Mouse (Mus musculus): ENCODE data around the gene Dohh. TPM values are rescaled to one million over a fixed set of nuclear protein-coding genes. Genes with fewer than 3 reads are reported as not detected.

The Dohh gene
- polyA plus RNA-seq, 1 experiment: 96.3 TPM

DNA sequence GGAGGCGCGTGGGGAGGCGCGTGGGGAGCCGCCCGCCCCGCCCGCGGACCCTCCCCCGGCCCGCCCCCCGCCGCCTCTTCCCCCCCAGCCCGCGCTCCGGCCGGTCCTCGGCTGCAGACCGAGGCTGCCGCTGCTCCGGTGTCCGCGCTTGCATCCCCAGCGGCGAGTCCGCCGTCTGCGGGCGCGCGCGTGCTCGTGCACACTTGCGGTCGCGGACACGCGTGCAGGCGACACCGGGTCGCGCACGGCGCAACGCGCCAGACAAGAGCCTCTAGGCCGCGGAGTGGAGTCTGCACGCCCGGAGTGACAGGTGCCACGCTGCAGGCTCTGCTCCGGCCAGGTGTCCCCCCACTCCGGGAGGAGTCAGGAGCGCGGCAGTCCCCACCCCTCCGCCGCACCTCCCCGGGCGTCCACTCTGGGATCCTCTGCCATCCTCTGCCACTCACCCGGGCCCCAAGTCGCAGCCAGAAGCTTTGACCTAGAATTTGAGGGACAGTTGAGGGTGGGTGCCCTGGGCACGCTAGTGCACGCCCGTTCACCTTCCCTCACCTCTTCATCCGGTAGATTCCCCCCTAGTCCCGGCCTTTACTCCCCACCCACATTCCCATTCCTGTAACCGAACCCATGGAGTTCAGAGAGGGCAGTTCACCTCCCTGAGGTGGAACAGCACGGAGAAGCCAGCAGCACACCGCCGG lies 46.8 kb downstream of the Dohh start:
- DNase-seq (ENCODE audit: low read depth): no peak

GRCm38 (mm10) chr10:81431526-81432168 lies 47.4 kb downstream of the Dohh start:
- no peak for DNase-seq (ENCODE audit: low read depth)

DNA sequence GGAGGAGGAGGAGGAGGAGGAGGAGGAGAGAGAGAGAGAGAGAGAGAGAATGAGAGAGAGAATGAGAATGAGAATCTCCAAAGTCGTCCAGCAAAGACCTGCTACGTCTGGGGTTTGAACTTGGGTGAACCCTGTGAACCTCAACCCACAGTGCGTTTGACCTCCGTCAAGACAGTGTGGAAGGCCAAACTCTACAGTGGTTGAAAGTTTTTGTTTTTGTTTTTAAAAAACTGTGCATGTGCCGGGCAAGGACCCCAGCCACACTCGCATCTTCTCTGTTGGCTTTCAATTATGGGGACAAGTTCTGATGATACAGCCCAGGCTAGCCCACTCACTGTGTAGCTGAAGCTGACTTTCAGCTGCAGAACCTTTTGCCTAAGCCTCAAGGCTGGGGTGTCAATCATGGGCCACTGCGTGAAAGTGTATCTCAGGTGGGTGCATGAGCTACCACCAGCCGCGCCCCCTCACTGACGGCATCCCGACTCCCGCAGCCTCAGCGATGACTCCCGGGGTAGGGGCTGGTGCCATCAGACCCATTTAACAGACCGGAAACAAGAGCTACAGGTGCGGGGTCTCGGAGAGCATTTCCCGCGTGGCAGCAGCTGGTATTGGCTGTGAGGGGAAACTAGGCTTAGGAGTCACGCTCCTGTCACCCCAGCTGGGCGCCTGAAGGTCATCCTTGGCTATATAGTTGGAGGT lies 48.1 kb downstream of the Dohh start:
- DNase-seq (ENCODE audit: low read depth): no peak

DNA sequence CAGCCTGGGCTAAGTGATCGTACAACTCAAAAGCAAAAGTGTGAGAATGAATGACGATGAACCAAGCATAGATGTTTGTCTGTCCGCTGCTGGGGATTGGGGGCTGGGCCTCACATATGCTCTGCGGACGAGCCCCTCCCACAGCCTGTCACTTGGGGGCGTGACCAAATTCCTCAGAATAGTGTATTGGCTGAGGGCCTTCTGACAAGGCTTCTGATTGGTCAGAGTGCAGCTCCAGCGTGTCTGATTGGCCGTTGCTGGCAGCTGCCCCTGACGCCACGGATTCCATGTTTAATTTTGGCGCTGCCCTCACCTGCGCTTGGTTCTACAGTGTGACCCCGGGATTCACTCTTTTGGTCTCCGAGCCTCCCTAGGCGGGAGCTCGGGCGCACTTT lies 48.6 kb downstream of the Dohh start:
- DNase-seq (ENCODE audit: low read depth): no peak

GRCm38 (mm10) chr10:81433541-81434289 lies 49.5 kb downstream of the Dohh start:
- no peak for DNase-seq (ENCODE audit: low read depth)

- no peak for DNase-seq (ENCODE audit: low read depth)
Observed at GRCm38 (mm10) chr10:81434361-81435263, 50.4 kb downstream of the Dohh start.

DNA sequence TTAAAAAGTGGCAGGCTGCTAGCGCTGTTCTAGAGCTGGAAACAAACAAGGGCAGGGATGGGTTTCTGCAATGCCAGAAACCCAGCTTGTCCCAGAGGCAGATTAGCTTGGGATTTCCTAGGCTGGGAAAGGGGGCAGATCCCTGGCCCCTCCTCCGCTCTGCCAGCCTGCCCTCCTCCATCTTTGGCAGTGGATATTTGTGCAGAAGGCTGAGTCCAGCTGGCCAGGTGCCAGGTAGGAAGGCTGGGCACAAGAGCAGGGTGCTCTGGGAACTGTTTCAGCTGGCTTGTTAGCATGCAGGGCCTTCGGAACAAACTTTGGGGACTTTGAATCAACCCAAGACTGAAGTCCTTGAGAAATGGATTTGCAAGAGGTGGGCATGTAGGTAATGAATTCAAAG lies 51.2 kb downstream of the Dohh start:
- no peak for DNase-seq (ENCODE audit: low read depth)

Other genes with a start within 250 kb of the Dohh start
- 30.0 and 49.1 TPM in 2 replicates for gene Zbtb7a, start 249.2 kb upstream of the Dohh start, polyA plus RNA-seq (2012; rRNA removed)
- 31.5 and 32.8 TPM in 2 replicates for gene Pias4, start 216.5 kb upstream of the Dohh start, polyA plus RNA-seq (2012; rRNA removed)
- gene Eef2, start 207.8 kb upstream of the Dohh start, polyA plus RNA-seq (2012; rRNA removed): 1,971 and 2,241 TPM in 2 replicates
- gene Dapk3, start 201.4 kb upstream of the Dohh start, polyA plus RNA-seq (2012; rRNA removed): 76.3 and 81.7 TPM in 2 replicates
- not detected in 2 replicates for gene 4930442H23Rik, start 200.6 kb upstream of the Dohh start, polyA plus RNA-seq (2012; rRNA removed)
- not detected in 2 replicates for gene Nmrk2, start 182.4 kb upstream of the Dohh start, polyA plus RNA-seq (2012; rRNA removed)
- 0.03 TPM in 1 of 2 replicates, not detected in the other for gene Atcay, start 153.6 kb upstream of the Dohh start, polyA plus RNA-seq (2012; rRNA removed)
- gene Zfr2, start 151.3 kb upstream of the Dohh start, polyA plus RNA-seq (2012; rRNA removed): 17.9 and 20.9 TPM in 2 replicates
- 3.1 and 4.7 TPM in 2 replicates for gene Matk, start 131.5 kb upstream of the Dohh start, polyA plus RNA-seq (2012; rRNA removed)
- 65.7 and 72.8 TPM in 2 replicates for gene Mrpl54, start 117.5 kb upstream of the Dohh start, polyA plus RNA-seq (2012; rRNA removed)
- 61.1 and 77.4 TPM in 2 replicates for gene Apba3, start 117.5 kb upstream of the Dohh start, polyA plus RNA-seq (2012; rRNA removed)
- gene Tjp3, start 92.8 kb upstream of the Dohh start, polyA plus RNA-seq (2012; rRNA removed): 21.4 and 29.9 TPM in 2 replicates
- gene Pip5k1c, start 91.5 kb upstream of the Dohh start, polyA plus RNA-seq (2012; rRNA removed): 57.9 and 58.4 TPM in 2 replicates
- 24.8 and 25.0 TPM in 2 replicates for gene Cactin, start 63.3 kb upstream of the Dohh start, polyA plus RNA-seq (2012; rRNA removed)
- 8.3 and 9.3 TPM in 2 replicates for gene Tbxa2r, start 55.7 kb upstream of the Dohh start, polyA plus RNA-seq (2012; rRNA removed)
- gene Gipc3, start 41.2 kb upstream of the Dohh start, polyA plus RNA-seq (2012; rRNA removed): 1.4 and 1.7 TPM in 2 replicates
- gene Hmg20b, start 33.9 kb upstream of the Dohh start, polyA plus RNA-seq (2012; rRNA removed): 60.3 and 76.7 TPM in 2 replicates
- gene Mfsd12, start 26.9 kb upstream of the Dohh start, polyA plus RNA-seq (2012; rRNA removed): 29.8 and 39.5 TPM in 2 replicates
- 1.7 and 2.0 TPM in 2 replicates for gene 4930404N11Rik, start 18.6 kb upstream of the Dohh start, polyA plus RNA-seq (2012; rRNA removed)
- 48.7 and 59.7 TPM in 2 replicates for gene Fzr1, start 5.9 kb upstream of the Dohh start, polyA plus RNA-seq (2012; rRNA removed)
- gene Gm48551, start within 50 bp of the Dohh start, polyA plus RNA-seq (2012; rRNA removed): 3.3 and 4.2 TPM in 2 replicates
- 3.1 and 5.6 TPM in 2 replicates for gene Gm48552, start 4.6 kb downstream of the Dohh start, polyA plus RNA-seq (2012; rRNA removed)
- gene Smim24, start 8.6 kb downstream of the Dohh start, polyA plus RNA-seq (2012; rRNA removed): 28.6 and 32.6 TPM in 2 replicates
- gene Nfic, start 71.2 kb downstream of the Dohh start, polyA plus RNA-seq (2012; rRNA removed): 33.6 and 61.6 TPM in 2 replicates
- 0.27 and 0.67 TPM in 2 replicates for gene Celf5, start 98.3 kb downstream of the Dohh start, polyA plus RNA-seq (2012; rRNA removed)
- 115 and 131 TPM in 2 replicates for gene Ncln, start 112.0 kb downstream of the Dohh start, polyA plus RNA-seq (2012; rRNA removed)
- gene S1pr4, start 115.7 kb downstream of the Dohh start, polyA plus RNA-seq (2012; rRNA removed): 2.8 and 3.5 TPM in 2 replicates
- 3.3 and 4.7 TPM in 2 replicates for gene Gna15, start 139.8 kb downstream of the Dohh start, polyA plus RNA-seq (2012; rRNA removed)
- gene Gna11, start 160.8 kb downstream of the Dohh start, polyA plus RNA-seq (2012; rRNA removed): 202 and 223 TPM in 2 replicates
- gene Aes, start 175.1 kb downstream of the Dohh start, polyA plus RNA-seq (2012; rRNA removed): 651 and 877 TPM in 2 replicates
- 75.0 and 107 TPM in 2 replicates for gene Tle2, start 190.1 kb downstream of the Dohh start, polyA plus RNA-seq (2012; rRNA removed)
- gene Tle6, start 216.6 kb downstream of the Dohh start, polyA plus RNA-seq (2012; rRNA removed): 14.2 and 31.0 TPM in 2 replicates
- gene BC025920, start 221.8 kb downstream of the Dohh start, polyA plus RNA-seq (2012; rRNA removed): 1.2 and 1.7 TPM in 2 replicates
- gene Sirt6, start 243.4 kb downstream of the Dohh start, polyA plus RNA-seq (2012; rRNA removed): 27.7 and 28.5 TPM in 2 replicates
- gene Ankrd24, start 244.1 kb downstream of the Dohh start, polyA plus RNA-seq (2012; rRNA removed): 38.6 and 40.5 TPM in 2 replicates

Data from gonadal fat pad, adult 2 months (tissue).